Mouse (Mus musculus) midbrain, embryonic 15.5 days (tissue): Measurements from ENCODE around the gene Sf3a2. TPM values are rescaled to one million over a fixed set of nuclear protein-coding genes. Genes with fewer than 3 reads are reported as not detected.

Source experiments
- ATAC-seq: fragments of 200-750 bp; cut with Nextera tagmentation; replicated peaks from 2 replicates; pipeline ENCODE4 v1.8.0; 2017; ENCODE audit warnings: moderate TSS enrichment
- H3K27ac ChIP-seq: fragments of 300-500 bp; sonication (generic); 2 replicates; pipeline ENCODE4 v1.5.1; 2015; ENCODE audit warnings: mild to moderate bottlenecking, inconsistent platforms
- H3K27me3 ChIP-seq: fragments of 300-500 bp; sonication (generic); replicated peaks from 2 replicates; pipeline ENCODE4 v1.6.1; 2015; ENCODE audit warnings: inconsistent platforms
- H3K36me3 ChIP-seq: fragments of 300-500 bp; sonication (generic); replicated peaks from 2 replicates; pipeline ENCODE4 v1.6.1; 2015; ENCODE audit warnings: inconsistent platforms
- H3K4me1 ChIP-seq: fragments of 300-500 bp; sonication (generic); 2 replicates; pipeline ENCODE4 v1.6.1; 2015; ENCODE audit warnings: inconsistent platforms
- H3K4me2 ChIP-seq: fragments of 300-500 bp; sonication (generic); 2 replicates; pipeline ENCODE4 v1.6.1; 2015; ENCODE audit warnings: inconsistent platforms, mild to moderate bottlenecking, moderate library complexity
- H3K4me3 ChIP-seq: fragments of 300-500 bp; sonication (generic); 2 replicates; pipeline ENCODE4 v1.5.1; 2015; ENCODE audit warnings: mild to moderate bottlenecking, inconsistent platforms
- H3K9ac ChIP-seq: fragments of 300-500 bp; sonication (generic); 2 replicates; pipeline ENCODE4 v1.6.1; 2015; ENCODE audit warnings: mild to moderate bottlenecking, inconsistent platforms
- H3K9me3 ChIP-seq: fragments of 300-500 bp; sonication (generic); 2 replicates; pipeline ENCODE4 v1.6.1; 2016; ENCODE audit warnings: inconsistent platforms
- WGBS: fragments of 180-500 bp; shearing (Covaris S2); methylation state at CpG from one replicate; pipeline ENCODE4 v1.1.7; 2015; ENCODE audit warnings: mixed read lengths; 5-methylcytosine and 5-hydroxymethylcytosine counted together
- polyA plus RNA-seq: library from polyadenylated mRNA; unstranded; fragments of >200 nt; fragmentation: Nextera tagmentation; extraction: Ambion mirVana; gene quantifications from 2 replicates; pipeline ENCODE4 v1.2.1, GENCODE M21; 2015

The Sf3a2 gene
- 60.3 and 62.6 TPM in 2 replicates for polyA plus RNA-seq

- peak within 1 kb of the TSS; percentile 99 for H3K9ac ChIP-seq
- H3K4me1 ChIP-seq: peaks cover 33% of the 10 kb centered on the region
- peaks cover 43% of the 10 kb centered on the region for H3K36me3 ChIP-seq
- WGBS: under 1% methylated on average over 104 of the region's 104 CpGs
- peak within 1 kb of the TSS; percentile 92 for H3K27ac ChIP-seq
- no peaks in the 10 kb centered on the region for H3K9me3 ChIP-seq
- peak within 1 kb of the TSS; percentile 97 for H3K4me3 ChIP-seq
- peak; percentile 93 for ATAC-seq
- no peaks in the 10 kb centered on the region for H3K27me3 ChIP-seq
- H3K4me2 ChIP-seq: peak within 1 kb of the TSS; percentile 92
These were observed at the start of gene Sf3a2, which contains the start of gene Plekhj1 for GRCm38 (mm10) chr10:80798150-80799006. TSS of gene Sf3a2 (plus strand) at chr10:80798198. TSS of gene Plekhj1 (minus strand) at chr10:80798626.

DNA sequence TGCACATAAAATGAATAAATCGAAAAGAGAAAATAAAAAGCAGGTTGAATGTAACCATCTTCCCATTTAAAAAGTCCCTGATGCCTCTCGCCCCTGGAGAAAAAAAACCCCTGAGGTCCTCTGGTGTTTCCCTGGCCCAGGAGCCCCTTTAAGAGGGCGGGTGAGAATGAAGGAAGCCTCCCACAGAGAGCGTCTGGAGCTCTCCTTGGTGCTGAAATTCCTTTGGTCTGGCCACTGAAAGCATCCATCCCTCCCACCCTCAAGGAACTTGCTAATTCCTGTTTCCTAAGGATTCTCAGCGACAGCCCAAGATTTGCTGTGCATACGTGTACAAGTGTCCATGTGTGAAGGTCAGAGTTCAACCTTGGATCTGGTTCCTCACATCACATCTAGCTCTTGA lies 49.4 kb upstream of the Sf3a2 start:
- no peaks in the 10 kb centered on the region for H3K36me3 ChIP-seq
- no peak overlapping the region for H3K27ac ChIP-seq
- H3K4me2 ChIP-seq: no peak overlapping the region
- H3K9ac ChIP-seq: no peak overlapping the region
- no peaks in the 10 kb centered on the region; the same call in 1 of the 2 replicates for H3K27me3 ChIP-seq
- H3K4me1 ChIP-seq: no peaks in the 10 kb centered on the region; the same call in 1 of the 2 replicates
- WGBS: 12% methylated on average over 6 of the region's 6 CpGs
- no peak overlapping the region for H3K4me3 ChIP-seq
- no peak for ATAC-seq
- no peaks in the 10 kb centered on the region for H3K9me3 ChIP-seq

GRCm38 (mm10) chr10:80751188-80751832 lies 46.7 kb upstream of the Sf3a2 start:
- 12% methylated on average over 16 of the region's 16 CpGs for WGBS
- Histone ChIP-seq H3K4me1 (peaks cover 6% of the 10 kb centered on the region), H3K4me3 (no peak overlapping the region), H3K27me3 (no peaks in the 10 kb centered on the region; the same call in 1 of the 2 replicates), H3K36me3 (no peaks in the 10 kb centered on the region), H3K9ac (no peak overlapping the region), H3K9me3 (no peaks in the 10 kb centered on the region), H3K4me2 (peak overlapping the region; percentile 15), H3K27ac (no peak overlapping the region)
- no peak for ATAC-seq

- no peak for ATAC-seq
- H3K9ac ChIP-seq: no peak overlapping the region
- 4% methylated on average over 6 of the region's 6 CpGs for WGBS
- no peaks in the 10 kb centered on the region for H3K9me3 ChIP-seq
- H3K36me3 ChIP-seq: no peaks in the 10 kb centered on the region
- H3K27ac ChIP-seq: no peak overlapping the region
- H3K4me1 ChIP-seq: peaks cover 14% of the 10 kb centered on the region
- peak overlapping the region; percentile 15 for H3K4me2 ChIP-seq
- no peaks in the 10 kb centered on the region; the same call in 1 of the 2 replicates for H3K27me3 ChIP-seq
- H3K4me3 ChIP-seq: no peak overlapping the region
These were observed 45.8 kb upstream of the Sf3a2 start for GRCm38 (mm10) chr10:80752079-80752625.

- Histone ChIP-seq H3K36me3 (no peaks in the 10 kb centered on the region), H3K4me3 (peak within 1 kb of the TSS; percentile 89), H3K4me2 (peak within 1 kb of the TSS; percentile 89), H3K4me1 (peaks cover 27% of the 10 kb centered on the region), H3K9ac (peak within 1 kb of the TSS; percentile 91), H3K9me3 (no peaks in the 10 kb centered on the region), H3K27me3 (no peaks in the 10 kb centered on the region; the same call in 1 of the 2 replicates), H3K27ac (peak within 1 kb of the TSS; percentile 90)
- WGBS: 1% methylated on average over 53 of the region's 57 CpGs
- ATAC-seq: peak; percentile 91
These were observed 43.3 kb upstream of the Sf3a2 start, which contains the start of gene Dot1l for GRCm38 (mm10) chr10:80754594-80755290. TSS of gene Dot1l (plus strand) at chr10:80755206.

DNA sequence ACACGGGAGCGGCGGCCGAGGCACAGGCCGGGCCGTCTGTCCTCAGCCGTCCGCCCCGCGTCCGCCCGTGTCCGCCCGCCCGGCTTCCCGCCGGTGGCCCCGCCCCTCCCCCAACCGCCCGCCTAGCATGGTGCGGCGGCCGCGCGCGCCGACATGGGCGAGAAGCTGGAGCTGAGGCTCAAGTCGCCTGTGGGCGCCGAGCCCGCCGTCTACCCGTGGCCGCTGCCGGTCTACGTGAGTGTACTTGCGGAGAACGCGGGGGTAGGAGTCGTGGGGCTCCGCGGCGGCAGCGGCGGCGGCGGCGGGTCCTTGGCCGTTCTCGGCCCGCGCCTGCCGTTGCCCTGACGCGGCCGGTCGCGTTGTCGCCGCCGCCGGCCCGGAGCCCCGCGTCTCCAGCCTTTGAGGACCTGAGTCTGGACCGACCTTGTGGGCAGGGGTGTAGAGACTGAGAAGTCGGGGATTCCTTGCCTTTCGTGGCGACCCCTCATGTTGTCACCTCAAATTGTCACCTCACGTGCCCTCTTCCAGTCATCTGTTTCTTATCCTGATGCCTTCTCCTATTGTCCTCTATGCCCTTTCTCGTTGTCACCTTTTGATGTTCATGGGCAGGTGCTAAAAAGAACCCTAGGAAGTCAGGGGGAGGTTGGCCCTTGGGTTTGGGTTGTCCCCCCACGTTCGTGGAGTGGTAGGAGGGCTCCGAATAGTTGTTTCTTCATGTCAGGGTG lies 42.5 kb upstream of the Sf3a2 start:
- peak overlapping the region; percentile 89 for H3K4me3 ChIP-seq
- H3K9me3 ChIP-seq: no peaks in the 10 kb centered on the region
- H3K27ac ChIP-seq: peak overlapping the region; percentile 90
- H3K27me3 ChIP-seq: no peaks in the 10 kb centered on the region; the same call in 1 of the 2 replicates
- H3K4me1 ChIP-seq: peaks cover 27% of the 10 kb centered on the region
- peak; percentile 15 for ATAC-seq
- no peaks in the 10 kb centered on the region for H3K36me3 ChIP-seq
- WGBS: under 1% methylated on average over 67 of the region's 75 CpGs
- peak overlapping the region; percentile 89 for H3K4me2 ChIP-seq
- peak overlapping the region; percentile 91 for H3K9ac ChIP-seq

- Histone ChIP-seq H3K9me3 (no peaks in the 10 kb centered on the region), H3K27ac (no peak overlapping the region), H3K9ac (peak overlapping the region; percentile 91), H3K27me3 (no peaks in the 10 kb centered on the region; the same call in 1 of the 2 replicates), H3K36me3 (no peaks in the 10 kb centered on the region), H3K4me2 (peak overlapping the region; percentile 89), H3K4me1 (peaks cover 33% of the 10 kb centered on the region), H3K4me3 (peak overlapping the region; percentile 89)
- no peak for ATAC-seq
- whole genome bisulfite sequencing: 25% methylated on average over 3 of the region's 3 CpGs
These were observed 41.9 kb upstream of the Sf3a2 start for GRCm38 (mm10) chr10:80756099-80756498.

GRCm38 (mm10) chr10:80756509-80756908 lies 41.5 kb upstream of the Sf3a2 start:
- H3K9ac ChIP-seq: peak overlapping the region; percentile 91
- H3K4me3 ChIP-seq: peak overlapping the region; percentile 89
- peaks cover 33% of the 10 kb centered on the region for H3K4me1 ChIP-seq
- no peak overlapping the region for H3K27ac ChIP-seq
- no peaks in the 10 kb centered on the region for H3K36me3 ChIP-seq
- 79% methylated on average over 2 of the region's 2 CpGs for WGBS
- no peaks in the 10 kb centered on the region for H3K27me3 ChIP-seq
- no peaks in the 10 kb centered on the region for H3K9me3 ChIP-seq
- H3K4me2 ChIP-seq: peak overlapping the region; percentile 89
- ATAC-seq: no peak

DNA sequence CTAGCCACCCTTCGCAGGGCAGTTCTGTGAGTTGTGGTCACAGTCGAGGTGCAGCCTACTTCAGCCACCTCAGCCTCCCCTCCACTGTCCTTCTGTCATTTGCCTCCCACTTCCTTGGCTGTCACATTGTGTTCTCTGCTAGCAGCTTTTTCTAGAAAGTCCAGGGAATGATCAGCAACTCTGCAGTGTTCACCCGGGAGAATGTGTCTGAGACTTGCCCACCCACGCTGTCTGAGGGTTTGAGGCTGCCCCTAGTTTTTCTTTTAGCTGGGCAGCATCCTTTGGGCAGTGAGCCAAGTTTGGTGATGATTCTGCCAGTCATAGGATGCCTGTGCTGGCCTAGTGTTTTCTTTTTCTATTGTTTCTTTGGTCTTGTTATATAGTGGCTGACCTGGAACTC lies 41.0 kb upstream of the Sf3a2 start:
- peak overlapping the region; percentile 91; the same call in 1 of the 2 replicates for H3K9ac ChIP-seq
- 67% methylated on average over 4 of the region's 4 CpGs for WGBS

DNA sequence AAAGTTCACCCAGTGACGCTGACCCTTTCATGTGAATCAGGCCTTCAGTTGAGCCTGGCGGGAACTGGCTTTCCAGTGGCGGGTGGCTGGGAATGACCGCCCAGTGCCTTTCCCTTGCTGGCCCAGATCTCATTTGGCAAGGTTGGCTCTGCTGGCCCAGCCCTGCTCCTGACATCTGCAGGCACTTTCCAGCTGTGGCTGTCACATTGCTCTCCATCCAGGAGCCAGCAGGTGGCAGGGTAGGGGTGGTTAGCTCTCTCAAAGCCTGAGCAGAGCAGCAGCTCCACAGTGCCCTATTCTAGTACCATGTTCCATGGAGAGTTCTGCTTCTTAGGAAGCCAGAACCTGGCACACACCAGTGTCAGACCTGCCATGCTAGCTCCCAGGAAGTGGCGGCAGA lies 40.3 kb upstream of the Sf3a2 start:
- H3K9me3 ChIP-seq: no peaks in the 10 kb centered on the region
- no peak for ATAC-seq
- H3K4me2 ChIP-seq: peak overlapping the region; percentile 89
- H3K9ac ChIP-seq: no peak overlapping the region
- peaks cover 33% of the 10 kb centered on the region for H3K4me1 ChIP-seq
- WGBS: 32% methylated on average over 5 of the region's 5 CpGs
- H3K27me3 ChIP-seq: no peaks in the 10 kb centered on the region
- H3K27ac ChIP-seq: no peak overlapping the region
- H3K4me3 ChIP-seq: no peak overlapping the region
- no peaks in the 10 kb centered on the region for H3K36me3 ChIP-seq

More for the DNA sequence above, 41.0 kb upstream of the Sf3a2 start:
- Histone ChIP-seq H3K4me1 (peaks cover 33% of the 10 kb centered on the region), H3K27ac (no peak overlapping the region), H3K9me3 (no peaks in the 10 kb centered on the region), H3K36me3 (no peaks in the 10 kb centered on the region), H3K4me3 (peak overlapping the region; percentile 89; the same call in 1 of the 2 replicates), H3K4me2 (peak overlapping the region; percentile 89), H3K27me3 (no peaks in the 10 kb centered on the region)
- no peak for ATAC-seq

DNA sequence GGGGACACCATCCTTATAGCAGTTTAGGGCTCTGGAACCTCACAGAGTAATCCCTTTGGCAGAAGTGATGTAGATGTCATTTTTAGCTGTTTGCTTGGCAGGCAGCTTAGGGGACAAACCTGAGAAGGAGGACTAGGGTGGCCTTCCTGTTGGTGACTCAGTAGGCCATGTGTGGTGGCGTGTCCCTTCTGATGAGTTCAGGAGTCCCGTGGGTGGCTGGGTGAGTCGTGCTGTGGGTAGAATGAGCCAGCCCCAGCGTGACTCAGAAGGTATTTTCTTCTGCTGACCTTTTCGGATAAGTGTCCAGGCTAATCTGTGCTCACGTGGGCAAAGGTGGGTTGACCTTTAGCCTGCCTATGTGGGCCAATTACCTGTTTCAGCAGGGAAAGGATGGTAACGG lies 39.3 kb upstream of the Sf3a2 start:
- no peak overlapping the region for H3K4me2 ChIP-seq
- no peak overlapping the region for H3K9ac ChIP-seq
- no peak overlapping the region for H3K27ac ChIP-seq
- H3K4me1 ChIP-seq: peaks cover 33% of the 10 kb centered on the region
- H3K27me3 ChIP-seq: no peaks in the 10 kb centered on the region
- no peaks in the 10 kb centered on the region for H3K36me3 ChIP-seq
- no peak overlapping the region for H3K4me3 ChIP-seq
- H3K9me3 ChIP-seq: no peaks in the 10 kb centered on the region
- 84% methylated on average over 7 of the region's 7 CpGs for WGBS
- ATAC-seq: no peak
